Mouse (Mus musculus) monocyte, adult 5-6 weeks (primary cell): ENCODE measurements around the gene Aldh3b2. TPM values are rescaled to one million over a fixed set of nuclear protein-coding genes. Genes with fewer than 3 reads are reported as not detected.
A peak's percentile ranks its signal among the peaks of the same experiment; 100 is the strongest.

ENCODE experiments used
- ATAC-seq: fragments of 153-309, 156-312 bp; replicated peaks from 2 replicates; pipeline ENCODE4 v1.8.0; 2017; ENCODE audit warnings: mild to moderate bottlenecking; ENCODE audit not compliant: low TSS enrichment, insufficient number of reproducible peaks, severe bottlenecking, poor library complexity, low FRiP score
- total RNA-seq: library from RNA; stranded (forward); fragments of 200-1000, 200-491, 200-594 nt; gene quantifications from 3 replicates; pipeline ENCODE4 v1.2.3, GENCODE M21; 2017

The Aldh3b2 gene
- not detected in 3 replicates for total RNA-seq

- no peak for ATAC-seq
Observed at GRCm38 (mm10) chr19:3972229-3972628, at the start of gene Aldh3b2. Gene Aldh3b2, plus strand, starts transcription at chr19:3972328.

GRCm38 (mm10) chr19:3922661-3923371, 49.3 kb upstream of the Aldh3b2 start:
- peak; percentile 23; the same call in 1 of the 2 replicates for ATAC-seq

GRCm38 (mm10) chr19:3923586-3923985, 48.5 kb upstream of the Aldh3b2 start:
- peak; percentile 47 for ATAC-seq

- ATAC-seq: no peak
Observed at GRCm38 (mm10) chr19:3924190-3924589, 47.9 kb upstream of the Aldh3b2 start.

GRCm38 (mm10) chr19:3924868-3925267, 47.3 kb upstream of the Aldh3b2 start:
- no peak for ATAC-seq

GRCm38 (mm10) chr19:3925859-3926258, 46.3 kb upstream of the Aldh3b2 start:
- ATAC-seq: no peak

- ATAC-seq: no peak
Observed at GRCm38 (mm10) chr19:3926279-3926678, 45.8 kb upstream of the Aldh3b2 start.

GRCm38 (mm10) chr19:3926685-3927084, 45.4 kb upstream of the Aldh3b2 start:
- no peak for ATAC-seq

GRCm38 (mm10) chr19:3927989-3928388, 44.1 kb upstream of the Aldh3b2 start:
- no peak for ATAC-seq

GRCm38 (mm10) chr19:3928779-3929178, 43.3 kb upstream of the Aldh3b2 start:
- no peak for ATAC-seq

GRCm38 (mm10) chr19:3929211-3929941, 42.8 kb upstream of the Aldh3b2 start, which contains the start of gene Aldh3b1:
Gene Aldh3b1, minus strand, starts transcription at chr19:3929808.
- ATAC-seq: peak; percentile 49; the same call in 1 of the 2 replicates

GRCm38 (mm10) chr19:3930262-3931057, 41.7 kb upstream of the Aldh3b2 start:
- ATAC-seq: no peak

- peak; percentile 56 for ATAC-seq
Observed at GRCm38 (mm10) chr19:3931716-3932115, 40.4 kb upstream of the Aldh3b2 start.

GRCm38 (mm10) chr19:3935032-3935895, 36.9 kb upstream of the Aldh3b2 start, which contains the start of gene Unc93b1:
Gene Unc93b1, plus strand, starts transcription at chr19:3935186.
- ATAC-seq: peak; percentile 82

- peak; percentile 74 for ATAC-seq
Observed at GRCm38 (mm10) chr19:3935896-3936850, 36.0 kb upstream of the Aldh3b2 start.

- ATAC-seq: 0 out of 2 replicates have a peak, but pooled peaks have one; percentile 6
Observed at GRCm38 (mm10) chr19:3942315-3942714, 29.8 kb upstream of the Aldh3b2 start.
